Mouse (Mus musculus) forebrain, postnatal 0 days (tissue): ENCODE measurements around the gene Daam2. TPM values are rescaled to one million over a fixed set of nuclear protein-coding genes. Genes with fewer than 3 reads are reported as not detected.

Experiments
- ATAC-seq: fragments of 200-750 bp; cut with Nextera tagmentation; 2 replicates; pipeline ENCODE4 v1.8.0; 2017; ENCODE audit warnings: mild to moderate bottlenecking, moderate library complexity
- DNase-seq: peaks from one replicate; pipeline ENCODE4 v3.0.0-alpha.2; 2015
- H3K27ac ChIP-seq: fragments of 300-500 bp; sonication (generic); 2 replicates; pipeline ENCODE4 v1.5.1; 2014; ENCODE audit warnings: low read depth, mild to moderate bottlenecking, antibody characterized with exemption, low read length, moderate library complexity, mixed read lengths
- H3K27me3 ChIP-seq: fragments of 300-500 bp; sonication (generic); 2 replicates; pipeline ENCODE4 v1.6.1; 2014; ENCODE audit warnings: mild to moderate bottlenecking, low read length, mixed read lengths; ENCODE audit not compliant: insufficient read depth
- H3K36me3 ChIP-seq: fragments of 300-500 bp; sonication (generic); 2 replicates; pipeline ENCODE4 v1.6.1; 2014; ENCODE audit warnings: mild to moderate bottlenecking, moderate library complexity; ENCODE audit not compliant: insufficient read depth
- H3K4me1 ChIP-seq: fragments of 300-500 bp; sonication (generic); 2 replicates; pipeline ENCODE4 v1.6.1; 2014; ENCODE audit warnings: antibody characterized with exemption; ENCODE audit not compliant: insufficient read depth
- H3K4me2 ChIP-seq: fragments of 300-500 bp; sonication (generic); 2 replicates; pipeline ENCODE4 v1.6.1; 2014; ENCODE audit warnings: low read depth, mild to moderate bottlenecking, moderate library complexity
- H3K4me3 ChIP-seq: fragments of 300-500 bp; sonication (generic); 2 replicates; pipeline ENCODE4 v1.5.1; 2014; ENCODE audit warnings: low read depth, low read length, mixed read lengths
- H3K9ac ChIP-seq: fragments of 300-500 bp; sonication (generic); 2 replicates; pipeline ENCODE4 v1.6.1; 2014; ENCODE audit warnings: mild to moderate bottlenecking
- H3K9me3 ChIP-seq: fragments of 300-500 bp; sonication (generic); 2 replicates; pipeline ENCODE4 v1.6.1; 2016; ENCODE audit warnings: low read length
- CTCF ChIP-seq: sonication (generic); IDR thresholded peaks from 2 replicates; pipeline ENCODE4 v1.5.1; 2016; ENCODE audit warnings: antibody characterized with exemption, control low read depth, low read depth
- WGBS: fragments of 180-500 bp; shearing (Covaris S2); extraction: QIAGEN DNeasy Blood & Tissue Kit; methylation state at CpG from one replicate; pipeline ENCODE4 v1.1.7; 2014; 5-methylcytosine and 5-hydroxymethylcytosine counted together
- polyA plus RNA-seq: library from polyadenylated mRNA; unstranded; fragments of >200 nt; fragmentation: Nextera tagmentation; extraction: Ambion mirVana; gene quantifications from 2 replicates; pipeline ENCODE4 v1.2.1, GENCODE M21; 2015
- total RNA-seq: library from RNA; depleted of rRNA; stranded (reverse); fragments of >200 nt; gene quantifications from 2 replicates; pipeline ENCODE4 v1.2.3, GENCODE M21; 2014

Gene Daam2
- total and polyA plus RNA-seq, 2 experiments from 2014 or later, result 1.8 to 10.3 TPM

- no peaks in the 10 kb centered on the region for H3K9me3 ChIP-seq
- ATAC-seq (peak; percentile 34), DNase-seq (no peak)
- peaks cover 9% of the 10 kb centered on the region; the same call in 1 of the 2 replicates for H3K4me1 ChIP-seq
- no peak for TF ChIP-seq CTCF
- H3K27me3 ChIP-seq, result no peaks in the 10 kb centered on the region
- 64% methylated on average over 13 of the region's 13 CpGs for WGBS
- no peaks in the 10 kb centered on the region for H3K36me3 ChIP-seq
- H3K4me2 ChIP-seq, result peak overlapping the region; percentile 83
- H3K4me3 ChIP-seq, result peak overlapping the region; percentile 49
- no peak overlapping the region for H3K27ac ChIP-seq
- peak overlapping the region; percentile 74 for H3K9ac ChIP-seq
Observed at GRCm38 (mm10) chr17:49428751-49429415, 135.3 kb downstream of the Daam2 start.

- peak within 1 kb of the TSS; percentile 83 for H3K4me2 ChIP-seq
- peaks cover 9% of the 10 kb centered on the region; the same call in 1 of the 2 replicates for H3K4me1 ChIP-seq
- no peak for TF ChIP-seq CTCF
- H3K9me3 ChIP-seq, result no peaks in the 10 kb centered on the region
- peak within 1 kb of the TSS; percentile 74 for H3K9ac ChIP-seq
- DNase-seq (peak; percentile 95), ATAC-seq (peak; percentile 100)
- 1% methylated on average over 28 of the region's 28 CpGs for WGBS
- no peaks in the 10 kb centered on the region for H3K36me3 ChIP-seq
- H3K27me3 ChIP-seq, result no peaks in the 10 kb centered on the region
- H3K27ac ChIP-seq, result no peak within 1 kb of the TSS
- H3K4me3 ChIP-seq, result peak within 1 kb of the TSS; percentile 49
Observed at GRCm38 (mm10) chr17:49428239-49428688, 135.9 kb downstream of the Daam2 start, which contains the start of gene Mocs1. TSS of gene Mocs1 (plus strand) at chr17:49428362.

DNA sequence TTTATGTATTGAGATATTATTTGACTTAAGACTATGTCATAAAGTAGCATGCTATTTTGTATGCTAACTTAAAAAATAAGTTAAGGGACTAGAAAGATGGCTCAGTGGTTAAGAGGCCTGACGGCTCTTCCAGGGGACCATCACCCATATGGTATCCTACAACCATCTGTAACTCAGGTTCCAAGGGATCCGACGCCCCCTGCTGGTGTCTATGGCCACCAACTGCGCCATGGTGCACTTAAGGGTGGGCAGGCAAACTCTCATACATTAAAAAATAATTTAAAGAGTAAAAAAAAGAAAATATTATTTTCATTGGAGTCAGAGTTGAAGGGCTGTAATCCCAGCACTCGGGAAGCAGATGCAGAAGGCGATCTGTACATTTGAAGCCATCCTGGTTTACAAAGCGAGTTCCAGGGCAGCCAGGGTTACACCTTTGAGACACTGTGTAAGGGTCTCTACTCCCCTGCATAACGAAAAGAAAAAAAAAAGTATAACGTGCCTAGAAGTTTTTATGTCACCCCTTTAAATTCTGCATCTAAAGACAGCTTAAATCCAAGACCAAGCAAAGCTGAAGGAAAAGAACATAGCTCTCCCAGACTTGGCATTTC is 136.4 kb downstream of the Daam2 start:
- DNase-seq (no peak), ATAC-seq (no peak; the same call in 1 of the 2 replicates)
- TF ChIP-seq CTCF, result peak; percentile 45; the same call in 1 of the 2 replicates
- Histone ChIP-seq H3K9me3 (no peaks in the 10 kb centered on the region), H3K9ac (no peak overlapping the region), H3K27me3 (no peaks in the 10 kb centered on the region), H3K4me2 (peak overlapping the region; percentile 83), H3K36me3 (no peaks in the 10 kb centered on the region), H3K4me3 (peak overlapping the region; percentile 49), H3K27ac (no peak overlapping the region), H3K4me1 (peaks cover 9% of the 10 kb centered on the region; the same call in 1 of the 2 replicates)
- WGBS, result 15% methylated on average over 9 of the region's 9 CpGs

DNA sequence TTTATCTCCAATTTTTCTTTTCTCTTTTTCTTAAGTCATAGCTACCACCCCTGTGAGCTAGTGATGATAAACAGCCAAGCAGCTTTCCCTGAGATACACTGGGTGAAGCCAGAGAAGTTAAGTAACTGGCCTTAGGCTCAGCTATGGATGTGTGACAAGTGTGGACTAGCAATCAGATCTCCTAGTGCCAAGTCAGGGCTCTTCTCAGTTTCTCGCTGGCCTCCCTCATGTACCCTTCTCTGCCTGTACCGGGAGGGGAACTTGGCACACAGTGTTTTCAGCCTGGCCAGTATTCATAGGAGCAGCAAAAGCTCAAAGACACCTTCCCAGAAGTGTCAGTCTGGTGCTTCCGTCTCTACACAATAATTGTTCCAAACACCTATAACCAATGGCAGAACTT is 140.3 kb downstream of the Daam2 start:
- DNase-seq, result no peak
- H3K27ac ChIP-seq, result no peak overlapping the region
- no peaks in the 10 kb centered on the region for H3K36me3 ChIP-seq
- no peak overlapping the region for H3K4me2 ChIP-seq
- no peak overlapping the region for H3K4me3 ChIP-seq
- 81% methylated on average over 3 of the region's 3 CpGs for WGBS
- no peak for TF ChIP-seq CTCF
- no peaks in the 10 kb centered on the region; the same call in 1 of the 2 replicates for H3K4me1 ChIP-seq
- H3K9me3 ChIP-seq, result no peaks in the 10 kb centered on the region
- H3K9ac ChIP-seq, result no peak overlapping the region
- H3K27me3 ChIP-seq, result no peaks in the 10 kb centered on the region
- no peak for ATAC-seq

DNA sequence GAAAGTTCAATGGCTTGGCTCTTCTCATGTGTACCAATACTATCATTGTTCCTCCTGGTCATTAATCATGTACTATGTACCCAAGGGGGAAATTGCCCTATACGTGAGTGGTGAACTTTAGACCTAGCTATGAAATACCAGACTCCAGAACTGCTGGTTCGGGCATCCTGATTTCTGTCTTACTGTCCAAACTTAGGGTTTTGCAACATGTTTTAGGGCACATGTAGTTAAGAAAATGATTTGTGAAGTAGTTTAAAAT is 141.1 kb downstream of the Daam2 start:
- Histone ChIP-seq H3K27me3 (no peaks in the 10 kb centered on the region), H3K9me3 (no peaks in the 10 kb centered on the region), H3K4me2 (no peak overlapping the region), H3K36me3 (no peaks in the 10 kb centered on the region), H3K4me1 (no peaks in the 10 kb centered on the region; the same call in 1 of the 2 replicates), H3K27ac (no peak overlapping the region), H3K4me3 (no peak overlapping the region), H3K9ac (no peak overlapping the region)
- no peak for DNase-seq
- TF ChIP-seq CTCF, result no peak
- WGBS, result 91% methylated on average over 2 of the region's 2 CpGs
- ATAC-seq, result no peak

DNA sequence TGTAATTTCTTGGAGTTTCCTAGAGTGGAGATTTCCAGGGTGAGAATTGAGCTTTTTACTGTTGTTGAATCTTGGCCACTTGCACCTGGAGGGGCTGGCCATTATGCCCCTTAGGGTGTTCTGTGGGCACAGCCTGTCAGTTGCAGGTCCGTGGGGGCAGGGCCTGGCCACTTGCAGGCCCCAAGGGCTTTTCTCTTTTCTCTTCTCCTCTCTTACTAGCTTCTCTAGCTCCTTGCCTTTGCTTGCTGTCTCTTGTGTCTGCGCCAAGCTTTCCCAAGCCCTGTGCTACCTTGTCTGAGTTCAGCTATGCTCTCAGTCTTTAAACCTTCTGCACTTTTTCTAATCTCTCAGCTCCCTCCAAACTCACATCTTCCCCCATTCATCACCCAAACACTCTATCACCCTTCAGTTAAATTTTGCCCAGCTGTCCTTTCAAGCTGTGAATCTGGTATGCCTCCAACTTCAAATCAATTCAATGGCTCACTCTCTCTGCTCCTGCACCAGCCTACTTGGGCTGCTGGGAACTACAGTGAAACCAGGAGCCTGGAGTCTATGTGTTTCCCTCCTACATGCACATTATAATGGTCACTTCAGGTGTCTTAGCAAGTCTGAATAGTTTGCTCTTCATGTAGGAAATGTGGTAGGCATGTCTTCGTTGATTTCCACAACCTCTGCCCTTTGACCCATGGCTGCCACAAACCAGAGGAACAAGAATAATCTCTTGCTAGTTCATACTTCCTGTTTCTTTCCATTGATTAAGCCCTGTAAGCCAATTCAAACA is 141.7 kb downstream of the Daam2 start:
- H3K9me3 ChIP-seq, result no peaks in the 10 kb centered on the region
- no peak overlapping the region for H3K4me2 ChIP-seq
- H3K36me3 ChIP-seq, result no peaks in the 10 kb centered on the region
- no peak for TF ChIP-seq CTCF
- no peak overlapping the region for H3K4me3 ChIP-seq
- 88% methylated on average over 3 of the region's 3 CpGs for WGBS
- H3K9ac ChIP-seq, result no peak overlapping the region
- no peak overlapping the region for H3K27ac ChIP-seq
- peak; percentile 53 for ATAC-seq
- no peaks in the 10 kb centered on the region; the same call in 1 of the 2 replicates for H3K4me1 ChIP-seq
- no peaks in the 10 kb centered on the region for H3K27me3 ChIP-seq
- peak; percentile 40 for DNase-seq

- Histone ChIP-seq H3K9me3 (no peaks in the 10 kb centered on the region), H3K4me1 (no peaks in the 10 kb centered on the region; the same call in 1 of the 2 replicates), H3K27me3 (no peaks in the 10 kb centered on the region), H3K4me2 (no peak overlapping the region), H3K36me3 (no peaks in the 10 kb centered on the region), H3K9ac (no peak overlapping the region), H3K27ac (no peak overlapping the region), H3K4me3 (no peak overlapping the region)
- DNase-seq, result no peak
- no peak for TF ChIP-seq CTCF
- WGBS, result 72% methylated on average over 6 of the region's 6 CpGs
- no peak for ATAC-seq
Observed at GRCm38 (mm10) chr17:49419813-49420212, 144.3 kb downstream of the Daam2 start.
